Mouse (Mus musculus) spleen, adult 2 months (tissue): ENCODE data around the gene Slc35g2. TPM values are rescaled to one million over a fixed set of nuclear protein-coding genes. Genes with fewer than 3 reads are reported as not detected.
A peak's percentile ranks its signal among the peaks of the same experiment; 100 is the strongest.

ENCODE experiments used
- DNase-seq, 2 experiments: peaks; one replicate each; pipeline versions ENCODE4 v3.0.0 to v3.0.0-alpha.2; 2012 to 2021; ENCODE audit warnings: low spot score in 2 of 2, low read depth in 1 of 2
- H3K27ac ChIP-seq: fragments of 200-500 bp; 2 replicates; pipeline ENCODE4 v1.5.1; 2012; ENCODE audit warnings: low read length, inconsistent platforms; ENCODE audit not compliant: insufficient read depth
- H3K27me3 ChIP-seq: fragments of 200-500 bp; 2 replicates; pipeline ENCODE4 v1.6.1; 2012; ENCODE audit warnings: mild to moderate bottlenecking, moderate library complexity, low read length, inconsistent platforms; ENCODE audit not compliant: control insufficient read depth, insufficient read depth
- H3K36me3 ChIP-seq: fragments of 200-500 bp; 2 replicates; pipeline ENCODE4 v1.6.1; 2012; ENCODE audit warnings: mild to moderate bottlenecking, low read length, inconsistent platforms; ENCODE audit not compliant: control insufficient read depth, insufficient read depth
- H3K4me1 ChIP-seq: fragments of 200-500 bp; 2 replicates; pipeline ENCODE4 v1.6.1; 2011; ENCODE audit warnings: inconsistent platforms; ENCODE audit not compliant: control insufficient read depth, insufficient read depth, insufficient read length
- H3K4me3 ChIP-seq: fragments of 200-500 bp; 2 replicates; pipeline ENCODE4 v1.5.1; 2011; ENCODE audit warnings: mild to moderate bottlenecking, inconsistent platforms; ENCODE audit not compliant: insufficient read depth, insufficient read length; ENCODE audit errors: extremely low read depth
- CTCF ChIP-seq: fragments of 200-500 bp; IDR thresholded peaks from 2 replicates; pipeline ENCODE4 v1.5.1; 2011; ENCODE audit warnings: mild to moderate bottlenecking, inconsistent platforms; ENCODE audit not compliant: insufficient read depth, insufficient read length, insufficient replicate concordance; ENCODE audit errors: extremely low read depth
- POLR2A ChIP-seq: fragments of 200-500 bp; IDR thresholded peaks from 2 replicates; pipeline ENCODE4 v1.6.1; 2011; ENCODE audit warnings: low read depth, low read length, inconsistent platforms
- WGBS: fragments of 180-500 bp; shearing (Covaris S2); methylation state at CpG from one replicate; pipeline ENCODE4 v1.1.7; 2018; 5-methylcytosine and 5-hydroxymethylcytosine counted together
- polyA plus RNA-seq: library from polyadenylated mRNA; depleted of rRNA; stranded (reverse); fragments of >200 nt; gene quantifications from 2 replicates; pipeline ENCODE4 v1.2.3, GENCODE M21; 2012; rRNA removed

The Slc35g2 gene
- polyA plus RNA-seq, 1 experiment, result 0.14 TPM

- Histone ChIP-seq H3K27me3 (no peaks in the 10 kb centered on the region), H3K27ac (no peak overlapping the region), H3K36me3 (no peaks in the 10 kb centered on the region), H3K4me1 (peaks cover 3% of the 10 kb centered on the region), H3K4me3 (no peak overlapping the region)
- no peak for DNase-seq
- no peak for TF ChIP-seq POLR2A
- no peak for TF ChIP-seq CTCF
- WGBS, result 31% methylated on average over 2 of the region's 2 CpGs
Observed at GRCm38 (mm10) chr9:100522029-100522428, 48.9 kb downstream of the Slc35g2 start.

- no peak overlapping the region for H3K4me3 ChIP-seq
- 16% methylated on average over 2 of the region's 2 CpGs for WGBS
- peaks cover 3% of the 10 kb centered on the region for H3K4me1 ChIP-seq
- no peak overlapping the region for H3K27ac ChIP-seq
- H3K27me3 ChIP-seq, result no peaks in the 10 kb centered on the region
- H3K36me3 ChIP-seq, result no peaks in the 10 kb centered on the region
- DNase-seq, result peak in 1 of 2 experiments; percentile 5
- TF ChIP-seq POLR2A, result no peak
- peak; percentile 18; the same call in 1 of the 2 replicates for TF ChIP-seq CTCF
Observed at GRCm38 (mm10) chr9:100520586-100520985, 50.3 kb downstream of the Slc35g2 start.

- Histone ChIP-seq H3K36me3 (no peaks in the 10 kb centered on the region), H3K27ac (no peak overlapping the region), H3K4me1 (peaks cover 3% of the 10 kb centered on the region), H3K4me3 (no peak overlapping the region), H3K27me3 (no peaks in the 10 kb centered on the region)
- no peak for DNase-seq
- no peak for TF ChIP-seq CTCF
- no peak for TF ChIP-seq POLR2A
- WGBS, result 92% methylated on average over 3 of the region's 3 CpGs
Observed at GRCm38 (mm10) chr9:100520012-100520411, 50.9 kb downstream of the Slc35g2 start.

- no peaks in the 10 kb centered on the region; the same call in 1 of the 2 replicates for H3K4me1 ChIP-seq
Observed at GRCm38 (mm10) chr9:100507581-100507980, 63.3 kb downstream of the Slc35g2 start.

DNA sequence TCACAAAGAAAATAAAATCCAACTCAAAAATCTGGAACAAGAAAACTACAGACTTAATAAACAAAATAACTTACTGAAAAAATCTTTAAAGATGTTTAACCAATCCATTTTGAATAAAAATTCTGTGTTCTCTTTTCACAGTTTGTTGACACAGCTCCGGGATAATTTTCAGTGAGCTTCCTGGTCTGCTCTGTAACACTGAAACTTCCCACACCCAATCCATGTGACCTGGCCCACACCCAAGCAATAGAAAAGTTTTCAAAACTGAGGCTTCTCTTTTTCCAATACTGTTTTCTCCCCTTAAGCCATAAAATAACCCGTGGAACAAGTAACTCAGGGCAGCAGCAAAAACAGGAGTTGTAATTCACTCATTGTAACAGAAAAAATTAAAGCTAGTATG, 64.2 kb downstream of the Slc35g2 start:
- Histone ChIP-seq H3K36me3 (peaks cover 2% of the 10 kb centered on the region; the same call in 1 of the 2 replicates), H3K27ac (no peak overlapping the region), H3K4me1 (no peaks in the 10 kb centered on the region), H3K4me3 (no peak overlapping the region; the same call in 1 of the 2 replicates), H3K27me3 (no peaks in the 10 kb centered on the region)
- WGBS, result 36% methylated on average over 2 of the region's 2 CpGs
- TF ChIP-seq POLR2A (no peak), CTCF (no peak)
- no peak for DNase-seq

More at GRCm38 (mm10) chr9:100507581-100507980, 63.3 kb downstream of the Slc35g2 start:
- Histone ChIP-seq H3K4me3 (no peak overlapping the region), H3K27ac (no peak overlapping the region), H3K27me3 (no peaks in the 10 kb centered on the region), H3K36me3 (peaks cover 2% of the 10 kb centered on the region; the same call in 1 of the 2 replicates)
- no peak for TF ChIP-seq CTCF
- TF ChIP-seq POLR2A, result no peak
- 79% methylated on average over 2 of the region's 2 CpGs for WGBS
- DNase-seq, result no peak

DNA sequence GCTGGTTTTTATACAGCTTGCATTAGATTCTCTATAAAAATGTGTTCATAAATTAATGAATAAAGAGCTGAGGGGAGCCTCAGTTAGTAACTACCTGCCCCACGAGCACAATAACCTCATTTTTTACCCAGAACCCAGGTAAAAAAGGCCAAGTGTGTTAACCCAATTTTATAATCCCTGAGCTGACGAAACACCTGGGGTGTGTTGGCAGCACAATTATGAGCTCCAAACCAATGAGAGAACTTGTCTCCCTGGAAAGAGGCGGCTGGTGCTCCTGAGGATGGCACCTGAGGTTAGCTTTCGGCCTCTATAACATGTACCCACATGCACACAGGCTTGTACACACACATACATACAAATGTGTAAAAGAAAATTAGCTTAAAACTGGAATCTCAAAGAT, 65.4 kb downstream of the Slc35g2 start:
- DNase-seq, result no peak
- Histone ChIP-seq H3K27ac (no peak overlapping the region), H3K4me1 (no peaks in the 10 kb centered on the region), H3K36me3 (peaks cover 2% of the 10 kb centered on the region; the same call in 1 of the 2 replicates), H3K27me3 (no peaks in the 10 kb centered on the region), H3K4me3 (peak overlapping the region; percentile 20; the same call in 1 of the 2 replicates)
- WGBS, result 87% methylated on average over 4 of the region's 4 CpGs
- TF ChIP-seq POLR2A, result no peak
- no peak for TF ChIP-seq CTCF

Other genes starting within 250 kb of the Slc35g2 start
- 0.68 and 1.2 TPM in 2 replicates for gene Il20rb, start 84.3 kb downstream of the Slc35g2 start, polyA plus RNA-seq
- 2.0 and 2.2 TPM in 2 replicates for gene Nck1, start 25.0 kb downstream of the Slc35g2 start, polyA plus RNA-seq
- gene Stag1, start 26.7 kb upstream of the Slc35g2 start, polyA plus RNA-seq, result 2.1 and 2.5 TPM in 2 replicates